12 mouse cellular contexts compared by ENCODE assay signal in genomic region chr4:105286809-105287208, GRCm38 (mm10).
"Had no signal": no experiment of that assay in that cellular context is flagged by ENCODE, and none has a peak within 500 bp of the region (broad histone marks: within the 10 kb centered on the region; RNA-seq: fewer than 3 reads in every experiment).

No protein-coding gene starts in this region.

- DNase-seq: kidney, adult 2 months; kidney, postnatal 36 days; layer of hippocampus, adult 9-11 months; liver; liver, embryonic 13.5 days had no signal

- H3K4me2 ChIP-seq: limb, embryonic 12.5 days; liver, embryonic 13.5 days; midbrain, embryonic 12.5 days had no signal

- H3K27ac ChIP-seq: limb, embryonic 12.5 days; liver, embryonic 13.5 days; macrophage; midbrain, embryonic 12.5 days; stomach, postnatal 0 days had no signal

- H3K9me3 ChIP-seq: limb, embryonic 12.5 days; liver, embryonic 13.5 days; megakaryocyte, embryonic 14.5 days; midbrain, embryonic 12.5 days had no signal

- H3K9ac ChIP-seq: limb, embryonic 12.5 days; liver, embryonic 13.5 days; liver, postnatal 0 days; midbrain, embryonic 12.5 days had no signal

- H3K36me3 ChIP-seq: limb, embryonic 12.5 days; liver, embryonic 13.5 days; midbrain, embryonic 12.5 days had no signal

- ATAC-seq: inflammation-experienced regulatory T-cells, adult 6 months had no signal

- H3K27me3 ChIP-seq: limb, embryonic 12.5 days; liver, embryonic 13.5 days had no signal

- H3K4me3 ChIP-seq: limb, embryonic 12.5 days; liver, embryonic 13.5 days; megakaryocyte, embryonic 14.5 days; midbrain, embryonic 12.5 days had no signal
